Mouse (Mus musculus): ENCODE results near the gene Dmrtb1. TPM values are rescaled to one million over a fixed set of nuclear protein-coding genes. Genes with fewer than 3 reads are reported as not detected.

Gene Dmrtb1
- polyA plus RNA-seq, 2 experiments from 2014 or later, result not detected

DNA sequence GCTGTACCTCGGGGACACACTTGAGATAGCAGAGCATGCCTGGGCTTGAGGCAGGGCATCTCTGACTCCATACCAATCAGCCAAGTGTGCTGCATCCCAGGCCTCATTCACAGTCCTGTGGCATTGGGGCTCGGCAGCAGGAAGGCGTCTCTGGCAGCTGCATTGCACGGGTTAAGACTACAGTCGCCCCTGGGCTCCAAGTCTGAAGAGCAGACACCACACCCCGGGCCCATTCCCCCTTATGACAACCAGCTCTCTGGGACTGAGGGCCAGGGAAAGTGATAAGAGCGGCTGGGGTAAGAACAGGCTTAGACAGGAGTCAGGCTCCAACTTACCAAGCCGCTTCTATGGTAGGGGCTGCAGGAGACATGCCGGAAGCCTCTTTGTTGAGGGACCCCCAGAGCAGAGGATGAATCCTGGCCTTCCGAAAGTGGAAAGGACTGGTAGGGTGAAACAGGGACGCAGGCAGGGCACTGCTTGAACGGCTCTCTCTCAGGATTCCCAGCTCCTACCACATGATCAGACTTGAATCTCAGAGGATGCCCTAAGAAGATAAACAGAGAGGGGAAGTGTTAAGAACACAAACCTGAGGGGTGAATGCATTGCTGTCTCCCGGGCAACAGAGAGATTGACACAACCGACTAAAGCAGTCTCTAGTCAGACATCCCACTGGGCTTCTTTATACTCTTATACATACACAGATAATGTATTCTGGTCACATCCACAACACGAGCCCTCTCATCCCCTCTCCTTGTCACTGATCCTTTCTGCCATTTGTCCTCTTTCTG, 3.5 kb downstream of the Dmrtb1 start:
- ATAC-seq, result no peak

DNA sequence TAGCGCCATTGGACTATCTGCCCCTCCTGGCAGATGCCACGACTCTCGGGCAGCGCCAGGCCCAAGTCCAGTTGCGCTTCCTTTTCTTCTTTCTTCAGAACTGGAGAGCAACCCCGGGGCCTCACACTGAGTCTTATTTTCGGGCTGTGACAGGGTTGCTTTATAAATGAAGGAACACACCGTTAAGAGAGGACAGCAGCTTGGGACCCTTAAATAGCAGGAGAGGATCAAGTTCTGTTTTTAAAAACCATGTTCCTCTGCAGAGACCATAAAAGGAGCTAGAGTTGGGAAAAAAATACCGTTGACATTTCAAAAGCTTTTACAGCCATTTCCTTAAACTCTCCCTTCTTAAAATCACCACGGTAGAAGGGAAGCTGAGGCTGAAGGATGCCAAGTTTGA, 8.4 kb downstream of the Dmrtb1 start:
- ATAC-seq, result no peak

DNA sequence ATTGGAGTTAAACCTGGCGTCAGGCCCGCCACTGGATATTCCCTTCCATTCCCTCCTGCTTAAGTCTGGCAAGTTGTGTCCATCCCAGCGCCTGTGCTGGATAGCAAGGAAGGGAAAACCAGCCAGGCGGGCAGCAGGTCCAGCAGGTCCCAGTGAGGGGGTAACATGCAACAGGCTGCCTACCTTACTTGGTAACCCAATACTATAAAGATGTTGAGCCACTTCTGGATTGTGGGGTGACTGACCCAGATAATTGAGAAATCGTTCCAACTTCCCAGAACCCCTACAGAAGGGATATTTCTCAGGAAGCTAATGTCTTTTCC, 9.7 kb downstream of the Dmrtb1 start:
- ATAC-seq, result no peak

DNA sequence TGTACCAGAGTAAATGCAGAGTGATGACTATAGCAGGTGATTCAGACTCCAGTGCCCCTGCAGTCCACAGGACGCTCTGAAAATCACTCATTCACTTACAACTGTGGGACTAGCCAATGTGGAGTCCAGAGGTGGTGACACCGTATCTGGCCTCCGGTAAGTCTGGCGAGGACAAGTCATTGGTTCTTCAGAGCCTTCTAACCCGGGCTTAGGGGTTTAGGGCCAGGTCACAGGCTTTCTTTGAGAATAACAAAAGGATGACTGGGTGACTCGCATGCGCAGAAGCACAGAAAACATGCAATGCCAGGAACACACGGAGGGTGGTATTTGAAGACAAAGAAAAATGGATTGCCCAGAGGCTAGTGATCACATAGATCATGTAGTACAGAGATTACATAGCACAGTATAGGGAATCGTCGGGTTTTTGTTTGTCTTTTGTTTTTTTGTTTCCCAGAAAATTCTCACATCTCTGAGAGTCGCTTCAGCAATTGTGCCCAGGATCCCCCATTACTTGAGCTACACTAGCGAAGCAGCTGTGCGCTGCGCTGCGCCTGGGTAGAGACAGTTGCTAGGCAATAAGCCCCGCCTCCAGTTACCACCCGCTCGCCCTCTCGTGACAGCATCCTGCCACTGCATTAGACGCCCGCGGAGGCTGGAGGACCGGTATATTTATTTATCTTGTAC, 10.2 kb downstream of the Dmrtb1 start:
- peak; percentile 82 for ATAC-seq

DNA sequence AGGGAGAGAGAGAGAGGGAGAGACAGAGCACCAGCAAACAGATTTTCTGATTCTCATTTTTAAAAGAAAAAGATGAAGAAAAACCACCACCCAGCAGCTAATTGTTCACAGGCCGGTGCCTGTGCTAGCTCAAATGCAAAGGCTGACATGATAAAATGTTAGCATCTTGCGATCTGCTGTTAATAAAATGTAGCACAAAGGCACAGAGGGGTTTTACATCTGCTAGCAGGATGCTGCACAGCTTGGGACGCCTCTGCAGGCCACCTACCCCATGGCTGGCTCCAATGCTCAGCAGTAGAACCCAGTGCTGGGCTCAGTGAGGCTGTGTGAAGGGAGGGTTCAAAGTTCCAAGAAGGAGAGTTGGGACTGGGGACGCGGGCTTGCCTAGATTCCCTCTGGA, 13.3 kb downstream of the Dmrtb1 start:
- no peak for ATAC-seq

DNA sequence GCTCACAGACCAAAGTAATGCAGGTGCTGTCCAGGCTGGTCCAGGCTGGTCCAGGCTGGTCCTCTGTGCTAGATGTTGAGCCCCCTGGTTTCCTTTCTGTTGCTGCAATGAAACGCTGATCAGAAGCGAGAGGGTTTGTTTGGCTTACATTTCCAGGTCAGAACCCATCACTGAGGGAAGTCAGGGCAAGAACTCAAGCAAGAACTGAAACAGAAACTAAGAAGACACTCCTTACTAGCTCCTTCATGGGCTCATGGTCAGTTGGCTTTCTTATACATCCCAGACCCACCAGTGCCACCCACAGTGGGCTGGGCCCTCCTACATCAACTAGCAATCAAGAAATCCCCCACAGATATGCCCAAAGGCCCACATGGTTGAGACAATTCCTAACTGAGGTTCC, 15.5 kb downstream of the Dmrtb1 start:
- no peak for ATAC-seq

GRCm38 (mm10) chr4:107660649-107661048, 23.4 kb downstream of the Dmrtb1 start:
- ATAC-seq, result no peak

DNA sequence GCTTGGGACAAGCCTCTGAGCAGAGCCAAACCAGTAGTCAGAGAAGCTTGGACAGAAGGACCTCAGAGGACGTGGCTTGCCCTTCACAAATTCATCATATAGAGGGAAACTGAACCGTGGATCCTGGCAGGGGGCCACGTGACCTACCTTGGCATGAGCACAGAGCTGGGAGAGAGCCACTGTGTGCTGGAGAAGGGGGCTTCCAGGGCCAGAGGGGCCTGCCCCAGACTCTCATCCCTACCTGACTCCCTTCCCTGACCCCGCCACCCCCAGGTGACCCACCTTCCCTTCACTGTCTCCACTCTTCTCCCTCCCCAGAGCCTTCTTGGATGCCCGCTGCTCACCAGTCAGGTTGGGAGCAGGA, 30.8 kb downstream of the Dmrtb1 start:
- no peak for ATAC-seq

DNA sequence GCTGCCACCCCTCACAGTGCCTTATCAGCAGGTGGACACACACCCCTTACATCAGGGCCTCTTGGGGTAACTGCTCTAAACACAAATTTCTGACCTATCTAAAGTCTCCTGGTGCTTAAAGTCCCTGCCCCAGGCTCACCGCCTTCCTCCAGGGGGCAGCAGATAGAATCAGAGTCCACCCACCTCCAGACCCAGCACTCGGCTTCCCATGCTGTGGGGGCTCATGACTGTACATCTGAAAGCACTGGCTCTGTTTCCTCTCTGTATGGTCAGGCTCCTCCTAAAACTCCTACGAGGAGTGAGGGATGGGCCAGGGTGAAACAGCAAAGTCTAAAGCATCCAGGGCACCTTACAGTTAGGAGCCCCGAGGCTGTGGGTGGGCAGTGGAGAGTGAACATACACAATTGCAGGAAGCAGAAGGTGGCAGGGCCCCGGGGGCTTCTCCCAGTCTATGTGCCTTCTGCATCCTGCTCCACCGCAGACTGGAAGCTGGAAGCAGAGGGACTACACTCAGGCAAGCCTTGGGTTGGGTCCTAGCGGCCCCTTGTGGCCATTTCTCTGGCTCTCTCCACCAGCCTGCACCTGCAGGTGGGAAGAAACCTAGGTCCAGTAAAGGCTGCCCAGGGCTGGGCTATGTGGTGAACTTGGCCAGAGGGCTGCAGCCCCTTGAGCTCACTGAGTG, 31.3 kb downstream of the Dmrtb1 start:
- no peak for ATAC-seq

- ATAC-seq, result no peak
Measured at GRCm38 (mm10) chr4:107651021-107651496, 33.0 kb downstream of the Dmrtb1 start.

DNA sequence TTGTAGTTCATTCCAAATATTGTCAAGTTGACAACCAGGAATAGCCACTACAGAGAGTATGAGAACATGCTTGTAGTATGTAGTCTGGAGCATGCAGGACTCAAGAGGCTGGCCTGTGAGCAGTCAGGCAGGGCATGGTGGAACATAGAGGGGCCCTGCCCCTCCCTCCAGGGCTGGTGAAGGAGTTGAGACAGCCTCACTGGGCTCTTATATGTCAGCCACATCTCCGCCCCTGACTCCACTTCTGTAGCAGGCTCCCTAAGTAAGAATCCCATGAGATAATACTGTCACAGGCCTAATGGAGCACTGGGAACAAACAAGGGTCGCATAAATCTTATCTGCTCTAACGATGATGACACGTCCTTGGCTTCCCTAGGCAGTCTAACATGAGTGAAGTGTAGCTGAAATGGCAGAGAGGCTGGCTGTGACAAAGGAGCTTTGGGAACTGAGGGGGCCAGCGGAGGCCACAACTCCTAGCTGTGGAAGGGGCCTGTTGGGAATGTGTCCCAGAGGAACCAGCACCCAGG, 35.0 kb downstream of the Dmrtb1 start:
- no peak for ATAC-seq

- ATAC-seq, result no peak
Measured at GRCm38 (mm10) chr4:107641624-107642023, 42.4 kb downstream of the Dmrtb1 start.

- ATAC-seq, result no peak
Measured at GRCm38 (mm10) chr4:107638303-107638702, 45.7 kb downstream of the Dmrtb1 start.

DNA sequence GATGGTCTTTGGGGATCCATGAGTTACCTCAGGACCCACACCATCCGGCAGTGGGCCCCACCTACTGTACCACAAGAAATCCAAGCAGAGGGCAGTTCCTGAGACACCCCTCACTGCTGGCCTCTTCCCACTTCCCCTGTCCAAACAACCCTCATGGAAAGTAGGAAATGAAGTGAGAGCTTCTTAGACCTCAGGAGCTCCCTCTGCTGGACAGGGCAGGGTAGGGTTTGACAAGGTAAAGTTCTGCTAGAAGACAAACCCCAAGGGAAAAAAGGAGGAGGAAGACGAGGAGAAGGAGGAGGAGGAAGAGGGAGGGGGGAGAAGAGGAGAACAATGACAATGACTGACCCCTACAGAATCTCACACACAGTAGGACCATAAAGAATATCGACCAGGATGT, 46.4 kb downstream of the Dmrtb1 start:
- no peak for ATAC-seq

DNA sequence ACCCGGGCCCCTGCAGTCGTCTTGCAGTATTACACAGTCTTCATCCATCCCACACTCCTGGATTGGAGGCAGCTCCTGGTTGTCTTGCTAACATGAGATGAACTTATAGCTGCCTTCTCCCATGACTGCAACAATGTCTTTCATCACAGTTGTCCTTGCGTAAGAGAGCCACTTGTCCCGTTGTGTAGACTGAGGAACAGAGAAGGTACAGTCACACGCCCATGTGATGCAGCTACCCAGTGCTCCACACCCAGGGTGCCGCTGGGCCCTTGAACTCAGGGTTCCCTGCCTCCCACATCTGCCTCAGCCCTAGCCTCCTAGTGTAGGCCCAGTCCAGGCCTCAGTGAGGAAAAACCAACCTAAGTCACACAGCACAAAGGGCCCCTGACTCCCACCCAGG, 47.9 kb downstream of the Dmrtb1 start:
- no peak for ATAC-seq

DNA sequence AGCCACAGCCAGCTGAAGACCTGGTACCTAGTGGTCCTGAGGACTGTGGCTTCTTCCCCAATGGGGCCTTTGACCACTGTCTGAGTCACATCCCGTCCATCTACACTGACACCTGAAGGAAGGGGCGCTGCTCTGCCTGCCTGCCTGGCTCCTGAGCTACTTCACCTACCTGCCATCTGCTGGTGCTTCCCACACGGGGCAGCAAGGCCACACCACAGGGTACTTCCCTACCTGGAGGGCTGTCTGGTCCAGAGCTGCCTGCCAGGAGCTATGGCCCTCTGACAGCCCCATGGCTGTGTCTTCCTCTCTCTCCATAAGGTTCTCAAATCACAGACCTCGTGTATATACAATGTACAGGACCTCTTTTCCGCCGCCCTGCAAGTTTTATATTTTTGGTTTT, 49.4 kb downstream of the Dmrtb1 start:
- ATAC-seq, result no peak

DNA sequence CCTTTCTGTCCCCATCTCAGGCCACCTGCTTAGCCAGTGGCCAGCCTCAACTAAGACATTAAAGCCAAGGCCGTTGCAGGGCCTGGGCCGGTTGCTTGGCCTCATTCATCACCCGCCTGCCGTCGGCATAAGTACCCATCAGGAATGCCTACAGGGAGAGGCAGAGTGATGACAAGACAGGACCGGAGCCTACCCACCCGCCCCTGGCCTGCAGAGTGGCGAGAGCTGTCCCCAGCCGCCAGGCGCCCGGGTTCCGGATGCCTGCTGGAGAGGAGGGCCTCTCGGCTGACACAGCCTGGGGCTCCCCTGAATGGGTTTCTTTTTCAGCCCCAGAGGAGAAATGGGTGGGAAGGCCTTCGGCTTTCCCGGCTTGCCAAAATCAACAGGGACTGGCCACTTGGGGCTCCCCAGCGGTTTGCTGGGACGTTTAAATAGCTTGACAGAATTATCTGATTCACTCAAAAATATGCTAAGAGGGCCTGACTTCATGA, 55.1 kb downstream of the Dmrtb1 start:
- ATAC-seq, result no peak

DNA sequence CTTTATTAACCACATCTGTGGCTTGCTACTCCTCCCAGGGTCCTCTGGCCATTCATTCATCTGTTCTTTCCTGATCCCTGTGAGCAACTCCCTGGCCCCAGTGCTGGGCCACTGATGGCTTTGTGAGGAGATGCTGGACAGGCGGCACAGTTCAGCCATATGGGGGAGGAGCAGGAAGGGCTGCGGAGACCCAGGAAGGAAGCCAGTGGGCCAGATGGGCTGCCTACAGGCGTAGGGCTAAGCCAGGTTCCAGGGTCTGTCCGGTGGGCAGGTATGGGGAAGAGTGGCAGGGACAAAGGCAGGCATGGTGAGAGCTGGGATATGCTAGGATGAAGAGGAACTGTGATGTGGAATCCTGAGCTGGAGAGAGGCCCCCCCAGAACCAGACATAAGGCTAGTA, 55.8 kb downstream of the Dmrtb1 start:
- ATAC-seq, result no peak

Other genes starting within 250 kb of the Dmrtb1 start
- gene Glis1, start 249.6 kb downstream of the Dmrtb1 start, polyA plus RNA-seq (2017; shearing (Covaris generic)), result not detected
- under 1 TPM; 0.94 to 0.96 TPM for gene Lrp8, start 118.0 kb upstream of the Dmrtb1 start, polyA plus RNA-seq (2017; shearing (Covaris generic))
- 100 to 1,000 TPM; 109 to 118 TPM for gene Magoh, start 195.5 kb upstream of the Dmrtb1 start, polyA plus RNA-seq (2017; shearing (Covaris generic))
- gene 0610037L13Rik, start 205.6 kb upstream of the Dmrtb1 start, polyA plus RNA-seq (2017; shearing (Covaris generic)), result 10 to 100 TPM; 51.0 to 63.0 TPM
- 10 to 100 TPM; 18.9 to 27.3 TPM for gene Cpt2, start 239.4 kb upstream of the Dmrtb1 start, polyA plus RNA-seq (2017; shearing (Covaris generic))

Data from CD4-positive, CD25-positive, alpha-beta regulatory T cell, adult 4 months (primary cell).